ENCODE assay signal across 9 mouse cellular contexts in the genomic region with DNA sequence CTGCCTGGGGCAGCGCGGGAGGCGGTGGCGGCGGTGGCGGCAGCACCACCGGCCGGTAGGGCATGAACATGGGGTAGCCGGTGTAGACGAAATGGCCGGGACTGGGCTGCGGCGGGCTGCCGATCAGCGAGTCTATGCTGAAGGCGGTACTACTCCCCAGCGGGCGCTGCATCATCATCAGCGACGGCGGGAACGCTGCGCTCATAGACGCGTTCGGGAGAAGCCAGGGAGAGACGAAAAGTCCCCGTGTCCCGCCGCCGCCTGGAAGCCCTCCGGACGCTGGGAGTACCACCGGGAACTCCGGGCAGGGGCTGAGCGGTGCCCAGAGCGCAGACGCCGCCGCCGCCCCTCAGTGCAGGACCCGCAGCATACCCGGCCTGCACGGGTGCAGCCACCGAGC. TPM values are rescaled to one million over a fixed set of nuclear protein-coding genes. Genes with fewer than 3 reads are reported as not detected.
DNase-seq lines count a peak whose midpoint lies in the region; ATAC-seq lines count a peak whose summit lies in the region.
"Had no signal": no experiment of that assay in that cellular context is flagged by ENCODE, and none has a peak within 500 bp of the region (broad histone marks: within the 10 kb centered on the region; RNA-seq: fewer than 3 reads in every experiment).

No protein-coding gene starts in this region.

- peaks cover 33% of the 10 kb centered on the region for H3K4me1 ChIP-seq in kidney, embryonic 16.5 days (ENCODE audit: insufficient read depth, low read length)
- H3K4me1 ChIP-seq in hindbrain, embryonic 14.5 days (replicated peaks; ENCODE audit: control insufficient read depth, insufficient read depth, low read length): peaks cover 11% of the 10 kb centered on the region
- peaks cover 39% of the 10 kb centered on the region for H3K4me1 ChIP-seq in midbrain, embryonic 15.5 days

- ATAC-seq in kidney, embryonic 16.5 days (ENCODE audit: low FRiP score, low TSS enrichment): no peak; the same call in 1 of the 2 replicates
- ATAC-seq in hindbrain, embryonic 14.5 days (ENCODE audit: low FRiP score): peak; percentile 32
- ATAC-seq in midbrain, embryonic 15.5 days (replicated peaks): peak; percentile 46

- H3K9me3 ChIP-seq in kidney, embryonic 16.5 days (ENCODE audit: low read length): no peaks in the 10 kb centered on the region
- no peaks in the 10 kb centered on the region for H3K9me3 ChIP-seq in hindbrain, embryonic 14.5 days (ENCODE audit: control insufficient read depth, low read length)
- no peaks in the 10 kb centered on the region for H3K9me3 ChIP-seq in midbrain, embryonic 15.5 days

- no peaks in the 10 kb centered on the region for H3K36me3 ChIP-seq in kidney, embryonic 16.5 days (ENCODE audit: insufficient read depth, low read length)
- H3K36me3 ChIP-seq in hindbrain, embryonic 14.5 days (replicated peaks; ENCODE audit: control insufficient read depth, insufficient read depth): no peaks in the 10 kb centered on the region
- H3K36me3 ChIP-seq in midbrain, embryonic 15.5 days (replicated peaks): no peaks in the 10 kb centered on the region

- no peak overlapping the region for H3K27ac ChIP-seq in kidney, embryonic 16.5 days (ENCODE audit: low read length)
- H3K27ac ChIP-seq in hindbrain, embryonic 14.5 days: peak overlapping the region; percentile 78
- H3K27ac ChIP-seq in midbrain, embryonic 15.5 days: peak overlapping the region; percentile 54; the same call in 1 of the 2 replicates

- no peak for DNase-seq in kidney, adult 18-20 months
- DNase-seq in embryo, embryonic 11 days: peak; percentile 65
- no peak for DNase-seq in hindbrain, embryonic 14.5 days (ENCODE audit: low spot score)
- DNase-seq in layer of hippocampus, postnatal 25 days (ENCODE audit: extremely low spot score in 1 of 2, low spot score in 1 of 2): no peak
- no peak for DNase-seq in adrenal gland, postnatal 10 days
- no peak for DNase-seq in left cerebral cortex, adult 18-20 months (ENCODE audit: low spot score in 2 of 2)

- peak overlapping the region; percentile 74 for H3K4me2 ChIP-seq in kidney, embryonic 16.5 days (replicated peaks; ENCODE audit: low read depth, low read length)
- H3K4me2 ChIP-seq in hindbrain, embryonic 14.5 days (replicated peaks): peak overlapping the region; percentile 61
- peak overlapping the region; percentile 50 for H3K4me2 ChIP-seq in midbrain, embryonic 15.5 days

- WGBS in kidney, embryonic 16.5 days: under 1% methylated on average over 45 of the region's 45 CpGs
- under 1% methylated on average over 32 of the region's 45 CpGs for WGBS in hindbrain, embryonic 14.5 days
- WGBS in midbrain, embryonic 15.5 days: under 1% methylated on average over 45 of the region's 45 CpGs

- H3K4me3 ChIP-seq in kidney, embryonic 16.5 days (ENCODE audit: low read length): peak overlapping the region; percentile 50
- peak overlapping the region; percentile 45 for H3K4me3 ChIP-seq in hindbrain, embryonic 14.5 days (replicated peaks; ENCODE audit: low read length)
- H3K4me3 ChIP-seq in midbrain, embryonic 15.5 days: peak overlapping the region; percentile 37
- H3K4me3 ChIP-seq: erythroblast, embryonic 14.5 days had no signal

- peaks cover 97% of the 10 kb centered on the region for H3K27me3 ChIP-seq in kidney, embryonic 16.5 days (ENCODE audit: insufficient read depth, low read length)
- peaks cover 72% of the 10 kb centered on the region for H3K27me3 ChIP-seq in hindbrain, embryonic 14.5 days (ENCODE audit: control insufficient read depth, insufficient read depth, low read length)
- H3K27me3 ChIP-seq in midbrain, embryonic 15.5 days (replicated peaks): peaks cover 72% of the 10 kb centered on the region

- H3K9ac ChIP-seq in kidney, embryonic 16.5 days (replicated peaks; ENCODE audit: low read length): 0 out of 2 replicates have a peak overlapping the region, but pooled peaks have one; percentile 35
- peak overlapping the region; percentile 64 for H3K9ac ChIP-seq in hindbrain, embryonic 14.5 days
- peak overlapping the region; percentile 15 for H3K9ac ChIP-seq in midbrain, embryonic 15.5 days

RNA-seq across cellular contexts. Expression of a gene that starts 0.4 kb away (rescaled TPM):
- 0.22 and 0.23 TPM in 2 replicates for polyA plus RNA-seq in kidney, embryonic 16.5 days (2015; fragmentation: Nextera tagmentation; extraction: Ambion mirVana)
- polyA plus RNA-seq in hindbrain, embryonic 14.5 days (2014; fragmentation: Nextera tagmentation; extraction: Ambion mirVana): 40.6 and 41.6 TPM in 2 replicates
- polyA plus RNA-seq in midbrain, embryonic 15.5 days (2015; fragmentation: Nextera tagmentation; extraction: Ambion mirVana): 18.4 and 23.8 TPM in 2 replicates
- total RNA-seq in layer of hippocampus, postnatal 25 days (2021): under 1 TPM in 1 of 2 experiments, not detected in 1; 0.44 TPM
- total RNA-seq in adrenal gland, postnatal 10 days (2021): not detected
- total RNA-seq in left cerebral cortex, adult 18-20 months (2021): under 1 TPM; 0.21 to 0.89 TPM
- polyA plus RNA-seq: erythroblast, embryonic 14.5 days had no signal
